Mouse (Mus musculus) heart, adult 2 months (tissue): ENCODE data around the gene Gas2l1.

Experiments used
- CTCF ChIP-seq: fragments of 200-600 bp; IDR thresholded peaks from 2 replicates; pipeline ENCODE4 v1.8.1; 2022; ENCODE audit warnings: antibody characterized with exemption, mild to moderate bottlenecking, moderate library complexity
- EP300 ChIP-seq: fragments of 200-500 bp; IDR thresholded peaks from 2 replicates; pipeline ENCODE4 v1.6.1; 2011; ENCODE audit warnings: low read depth, low read length, control low read depth; ENCODE audit not compliant: insufficient read depth
- POLR2A ChIP-seq: fragments of 200-500 bp; IDR thresholded peaks from 2 replicates; pipeline ENCODE4 v1.6.1; 2011; ENCODE audit warnings: mild to moderate bottlenecking, low read depth, low read length, control low read depth; ENCODE audit not compliant: insufficient read depth

- TF ChIP-seq CTCF (no peak), POLR2A (no peak), EP300 (no peak)
Measured at GRCm38 (mm10) chr11:5113645-5114044, 48.5 kb upstream of the Gas2l1 start.
